Comparison of ENCODE assay signal across 17 mouse cellular contexts in genomic region chr4:142982585-142983294, GRCm38 (mm10).
A peak's percentile ranks its signal among the peaks of the same experiment; 100 is the strongest.
DNase-seq lines count a peak whose midpoint lies in the region; ATAC-seq and TF ChIP-seq lines count a peak whose summit lies in the region.
"Had no signal": no experiment of that assay in that cellular context is flagged by ENCODE, and none has a peak within 500 bp of the region (broad histone marks: within the 10 kb centered on the region; RNA-seq: fewer than 3 reads in every experiment).

No protein-coding gene starts in this region.

- no peaks in the 10 kb centered on the region for H3K4me1 ChIP-seq in cerebellum, adult 2 months (ENCODE audit: control insufficient read depth, insufficient read depth, low read length)
- no peaks in the 10 kb centered on the region for H3K4me1 ChIP-seq in lung, postnatal 0 days (ENCODE audit: insufficient read depth, low read depth, low read length)
- H3K4me1 ChIP-seq in hindbrain, postnatal 0 days (ENCODE audit: insufficient read depth, low read length) = peaks cover 9% of the 10 kb centered on the region; the same call in 1 of the 2 replicates
- H3K4me1 ChIP-seq in forebrain, embryonic 16.5 days (replicated peaks; ENCODE audit: control insufficient read depth, insufficient read depth, low read length) = peaks cover 13% of the 10 kb centered on the region
- H3K4me1 ChIP-seq: stomach, embryonic 15.5 days had no signal

- no peak for TF ChIP-seq CTCF in cerebellum, adult 2 months (IDR thresholded peaks at IDR 0.05; ENCODE audit: borderline replicate concordance, insufficient read depth, low read depth, low read length)
- no peak for TF ChIP-seq CTCF in lung, postnatal 0 days (IDR thresholded peaks at IDR 0.05)
- TF ChIP-seq CTCF in hindbrain, postnatal 0 days (IDR thresholded peaks at IDR 0.05; ENCODE audit: low read depth) = no peak

- no peak for TF ChIP-seq POLR2A in cerebellum, adult 2 months (IDR thresholded peaks at IDR 0.05; ENCODE audit: borderline replicate concordance, insufficient read depth, low read length)

- H3K9me3 ChIP-seq in lung, postnatal 0 days (ENCODE audit: low read length) = no peaks in the 10 kb centered on the region
- H3K9me3 ChIP-seq in hindbrain, postnatal 0 days (ENCODE audit: low read length) = no peaks in the 10 kb centered on the region
- H3K9me3 ChIP-seq in forebrain, embryonic 16.5 days (ENCODE audit: control insufficient read depth, low read length) = no peaks in the 10 kb centered on the region
- H3K9me3 ChIP-seq: embryonic facial prominence, embryonic 13.5 days; forebrain, embryonic 12.5 days; stomach, embryonic 15.5 days had no signal

- no peaks in the 10 kb centered on the region for H3K27me3 ChIP-seq in cerebellum, adult 2 months (ENCODE audit: control insufficient read depth, insufficient read depth, low read length)
- H3K27me3 ChIP-seq in lung, postnatal 0 days (replicated peaks; ENCODE audit: insufficient read depth, low read length) = no peaks in the 10 kb centered on the region
- no peaks in the 10 kb centered on the region for H3K27me3 ChIP-seq in hindbrain, postnatal 0 days (ENCODE audit: insufficient read depth, low read length)
- H3K27me3 ChIP-seq in forebrain, embryonic 16.5 days (replicated peaks; ENCODE audit: control insufficient read depth, insufficient read depth, low read length) = no peaks in the 10 kb centered on the region
- H3K27me3 ChIP-seq: embryonic facial prominence, embryonic 13.5 days; forebrain, embryonic 12.5 days; stomach, embryonic 15.5 days had no signal

- H3K4me3 ChIP-seq in cerebellum, adult 2 months (replicated peaks; ENCODE audit: insufficient read depth, low read depth, low read length) = no peak overlapping the region
- H3K4me3 ChIP-seq in lung, postnatal 0 days (ENCODE audit: low read depth, low read length) = no peak overlapping the region
- H3K4me3 ChIP-seq in hindbrain, postnatal 0 days (ENCODE audit: low read length) = no peak overlapping the region
- no peak overlapping the region for H3K4me3 ChIP-seq in forebrain, embryonic 16.5 days (replicated peaks; ENCODE audit: low read length)
- H3K4me3 ChIP-seq: embryonic facial prominence, embryonic 13.5 days; forebrain, embryonic 12.5 days; heart, adult 2 months; stomach, embryonic 15.5 days had no signal

- TF ChIP-seq EP300 in lung, postnatal 0 days (IDR thresholded peaks at IDR 0.05) = no peak

- no peak for ATAC-seq in lung, postnatal 0 days
- ATAC-seq in hindbrain, postnatal 0 days = 0 out of 2 replicates have a peak, but pooled peaks have one; percentile 12
- no peak for ATAC-seq in forebrain, embryonic 16.5 days

- no peak overlapping the region for H3K4me2 ChIP-seq in lung, postnatal 0 days (replicated peaks; ENCODE audit: low read depth, low read length)
- no peak overlapping the region for H3K4me2 ChIP-seq in hindbrain, postnatal 0 days (ENCODE audit: low read depth, low read length)
- H3K4me2 ChIP-seq in forebrain, embryonic 16.5 days (ENCODE audit: low read length) = no peak overlapping the region
- H3K4me2 ChIP-seq: embryonic facial prominence, embryonic 13.5 days; forebrain, embryonic 12.5 days; stomach, embryonic 15.5 days had no signal

- DNase-seq in cerebellum, postnatal 10 days = peak; percentile 11 to 25
- no peak for DNase-seq in cerebellum, adult 2 months
- DNase-seq in lung, postnatal 36 days = peak; percentile 3
- DNase-seq in lung, postnatal 0 days (ENCODE audit: low spot score) = no peak
- DNase-seq in hindbrain, postnatal 0 days (ENCODE audit: low spot score) = no peak
- peak; percentile 27 for DNase-seq in retina, embryonic 14.5 days (ENCODE audit: low spot score)
- no peak for DNase-seq in thymus, adult 18-20 months
- DNase-seq: adrenal gland, postnatal 10 days; cerebellum, adult 9-11 months; heart, adult 2 months; kidney, adult 9 months; thymus, postnatal 25 days had no signal

- 67% methylated on average over 8 of the region's 8 CpGs for WGBS in cerebellum, adult 2 months
- 46% methylated on average over 8 of the region's 8 CpGs for WGBS in lung, postnatal 0 days
- WGBS in hindbrain, postnatal 0 days = 41% methylated on average over 8 of the region's 8 CpGs
- 52% methylated on average over 8 of the region's 8 CpGs for WGBS in forebrain, embryonic 16.5 days

- H3K27ac ChIP-seq in cerebellum, adult 2 months (ENCODE audit: insufficient read depth, low read length) = no peak overlapping the region
- H3K27ac ChIP-seq in lung, postnatal 0 days (ENCODE audit: low read length) = no peak overlapping the region
- H3K27ac ChIP-seq in hindbrain, postnatal 0 days = no peak overlapping the region
- no peak overlapping the region for H3K27ac ChIP-seq in forebrain, embryonic 16.5 days (ENCODE audit: low read length)
- H3K27ac ChIP-seq: embryonic facial prominence, embryonic 13.5 days; forebrain, embryonic 12.5 days; heart, adult 2 months; liver, embryonic 14.5 days; stomach, embryonic 15.5 days had no signal

- no peaks in the 10 kb centered on the region for H3K36me3 ChIP-seq in lung, postnatal 0 days (ENCODE audit: insufficient read depth, low read length)
- H3K36me3 ChIP-seq in hindbrain, postnatal 0 days (ENCODE audit: insufficient read depth, low read length) = no peaks in the 10 kb centered on the region
- H3K36me3 ChIP-seq in forebrain, embryonic 16.5 days (ENCODE audit: control insufficient read depth, insufficient read depth) = no peaks in the 10 kb centered on the region
- H3K36me3 ChIP-seq: embryonic facial prominence, embryonic 13.5 days; forebrain, embryonic 12.5 days; stomach, embryonic 15.5 days had no signal

- no peak overlapping the region for H3K9ac ChIP-seq in lung, postnatal 0 days (replicated peaks; ENCODE audit: low read depth)
- no peak overlapping the region for H3K9ac ChIP-seq in hindbrain, postnatal 0 days (replicated peaks; ENCODE audit: low read length)
- H3K9ac ChIP-seq in forebrain, embryonic 16.5 days (replicated peaks; ENCODE audit: low read depth, low read length) = no peak overlapping the region
- H3K9ac ChIP-seq: embryonic facial prominence, embryonic 13.5 days; forebrain, embryonic 12.5 days; liver, embryonic 14.5 days; stomach, embryonic 15.5 days had no signal

Comparison
In these comparisons a context has a peak if more than half of its experiments do, and no peak if none do; other contexts are left out.
1. DNase-seq: peak in cerebellum, postnatal 10 days (2 of 2), lung, postnatal 36 days (single experiment) and retina, embryonic 14.5 days (single experiment); none in cerebellum, adult 2 months (0 of 2), lung, postnatal 0 days (single experiment), hindbrain, postnatal 0 days (single experiment) and thymus, adult 18-20 months (0 of 2).